Mouse (Mus musculus): ENCODE results near the gene Pkp2.

GRCm38 (mm10) chr16:16273752-16274151, 60.6 kb downstream of the Pkp2 start:
- TF ChIP-seq POLR2A (IDR thresholded peaks at IDR 0.05; ENCODE audit: borderline replicate concordance, low read depth, low read length) (no peak), CTCF (IDR thresholded peaks at IDR 0.05; ENCODE audit: low read depth, low read length) (no peak)

Measured in bone marrow macrophage, adult 2 months (primary cell).